ENCODE assay signal across 8 mouse cellular contexts in genomic region chr3:60408553-60409282, GRCm38 (mm10).
DNase-seq lines count a peak whose midpoint lies in the region; ATAC-seq lines count a peak whose summit lies in the region.

No protein-coding gene starts in this region.

- DNase-seq in right cerebral cortex, adult 18-20 months: peak; percentile 10
- DNase-seq in right cerebral cortex, postnatal 14 days: no peak
- peak; percentile 29 for DNase-seq in cerebellum, adult 11 months
- DNase-seq in ovary, adult 18-20 months (ENCODE audit: low spot score): peak; percentile 21
- DNase-seq in urinary bladder, postnatal 14 days (ENCODE audit: low spot score): peak; percentile 41

- WGBS in kidney, embryonic 14.5 days: 40% methylated on average over 7 of the region's 7 CpGs
- WGBS in liver, embryonic 12.5 days (ENCODE audit: insufficient replicate concordance): 7% methylated on average over 7 of the region's 7 CpGs

- peak overlapping the region; percentile 22; the same call in 1 of the 2 replicates for H3K4me3 ChIP-seq in kidney, embryonic 14.5 days (ENCODE audit: low read length)
- H3K4me3 ChIP-seq in liver, embryonic 12.5 days: peak overlapping the region; percentile 58

- H3K9me3 ChIP-seq in kidney, embryonic 14.5 days (ENCODE audit: control insufficient read depth, low read length): no peaks in the 10 kb centered on the region
- H3K9me3 ChIP-seq in liver, embryonic 12.5 days (replicated peaks): no peaks in the 10 kb centered on the region

- no peak overlapping the region for H3K9ac ChIP-seq in kidney, embryonic 14.5 days (ENCODE audit: low read depth, low read length)
- H3K9ac ChIP-seq in liver, embryonic 12.5 days: peak overlapping the region; percentile 71

- ATAC-seq in granulocyte monocyte progenitor cell, adult 5-6 weeks (replicated peaks; ENCODE audit: poor library complexity, severe bottlenecking): 0 out of 2 replicates have a peak, but pooled peaks have one; percentile 12
- ATAC-seq in kidney, embryonic 14.5 days (ENCODE audit: low FRiP score, low TSS enrichment): peak; percentile 35; the same call in 1 of the 2 replicates
- ATAC-seq in liver, embryonic 12.5 days: peak; percentile 69

- H3K27me3 ChIP-seq in kidney, embryonic 14.5 days (ENCODE audit: control insufficient read depth, insufficient read depth, low read length): no peaks in the 10 kb centered on the region
- no peaks in the 10 kb centered on the region for H3K27me3 ChIP-seq in liver, embryonic 12.5 days (replicated peaks)

- H3K4me1 ChIP-seq in kidney, embryonic 14.5 days (ENCODE audit: control insufficient read depth, insufficient read depth, low read length): no peaks in the 10 kb centered on the region
- H3K4me1 ChIP-seq in liver, embryonic 12.5 days: peaks cover 31% of the 10 kb centered on the region

- peak overlapping the region; percentile 23 for H3K4me2 ChIP-seq in kidney, embryonic 14.5 days (replicated peaks; ENCODE audit: low read depth, low read length)
- H3K4me2 ChIP-seq in liver, embryonic 12.5 days: peak overlapping the region; percentile 74

- H3K36me3 ChIP-seq in kidney, embryonic 14.5 days (ENCODE audit: control insufficient read depth, insufficient read depth, low read length): no peaks in the 10 kb centered on the region
- H3K36me3 ChIP-seq in liver, embryonic 12.5 days: no peaks in the 10 kb centered on the region

- H3K27ac ChIP-seq in kidney, embryonic 14.5 days (ENCODE audit: low read depth, low read length): no peak overlapping the region
- H3K27ac ChIP-seq in liver, embryonic 12.5 days: peak overlapping the region; percentile 75

Comparison
In these comparisons a context has a peak if more than half of its experiments do, and no peak if none do; other contexts are left out.
1. ATAC-seq: peak in every context shown above with its lines; median percentile 69 in liver, embryonic 12.5 days; 35 in kidney, embryonic 14.5 days; 12 in granulocyte monocyte progenitor cell, adult 5-6 weeks.